Mouse (Mus musculus) kidney, adult 18-20 months (tissue): ENCODE results near the gene Aars2.

Experiments
- DNase-seq: peaks from one replicate; pipeline ENCODE4 v3.0.0; 2021

Gene Aars2

GRCm38 (mm10) chr17:45506700-45507189 is at the start of gene Aars2:
TSS of gene Aars2 (plus strand) at chr17:45506841.
- DNase-seq, result peak; percentile 98

- DNase-seq, result no peak
These were observed 49.2 kb upstream of the Aars2 start for GRCm38 (mm10) chr17:45457487-45457886.

GRCm38 (mm10) chr17:45458516-45458915 is 48.1 kb upstream of the Aars2 start:
- DNase-seq, result no peak

- no peak for DNase-seq
These were observed 47.6 kb upstream of the Aars2 start for GRCm38 (mm10) chr17:45459062-45459461.

- no peak for DNase-seq
These were observed 44.1 kb upstream of the Aars2 start for GRCm38 (mm10) chr17:45462506-45462905.

- no peak for DNase-seq
These were observed 42.4 kb upstream of the Aars2 start for GRCm38 (mm10) chr17:45464255-45464654.

- no peak for DNase-seq
These were observed 39.9 kb upstream of the Aars2 start for GRCm38 (mm10) chr17:45466701-45467100.

- no peak for DNase-seq
These were observed 38.3 kb upstream of the Aars2 start for GRCm38 (mm10) chr17:45468302-45468701.

- DNase-seq, result no peak
These were observed 35.9 kb upstream of the Aars2 start for GRCm38 (mm10) chr17:45470726-45471125.

- DNase-seq, result no peak
These were observed 33.0 kb upstream of the Aars2 start for GRCm38 (mm10) chr17:45473667-45474066.

GRCm38 (mm10) chr17:45474146-45474545 is 32.5 kb upstream of the Aars2 start:
- DNase-seq, result no peak

GRCm38 (mm10) chr17:45474669-45475465 is 31.8 kb upstream of the Aars2 start, which contains the start of gene Spats1:
TSS of gene Spats1 (minus strand) at chr17:45475415.
- peak; percentile 43 for DNase-seq

- DNase-seq, result peak; percentile 81
These were observed 28.3 kb upstream of the Aars2 start for GRCm38 (mm10) chr17:45478234-45478825.

- no peak for DNase-seq
These were observed 26.2 kb upstream of the Aars2 start for GRCm38 (mm10) chr17:45480429-45480828.

- no peak for DNase-seq
These were observed 21.1 kb upstream of the Aars2 start for GRCm38 (mm10) chr17:45485581-45485980.

- no peak for DNase-seq
These were observed 19.4 kb upstream of the Aars2 start for GRCm38 (mm10) chr17:45487216-45487615.

GRCm38 (mm10) chr17:45488321-45489254 is 18.1 kb upstream of the Aars2 start:
- DNase-seq, result no peak

GRCm38 (mm10) chr17:45489736-45490135 is 16.9 kb upstream of the Aars2 start:
- no peak for DNase-seq

- DNase-seq, result no peak
These were observed 16.0 kb upstream of the Aars2 start for GRCm38 (mm10) chr17:45490532-45491154.

GRCm38 (mm10) chr17:45495398-45495797 is 11.2 kb upstream of the Aars2 start:
- no peak for DNase-seq

GRCm38 (mm10) chr17:45498397-45498796 is 8.2 kb upstream of the Aars2 start:
- no peak for DNase-seq

- no peak for DNase-seq
These were observed 7.1 kb upstream of the Aars2 start for GRCm38 (mm10) chr17:45499516-45499915.

GRCm38 (mm10) chr17:45500981-45501380 is 5.7 kb upstream of the Aars2 start:
- no peak for DNase-seq
